Mouse (Mus musculus) lung, adult 2 months (tissue): Measurements from ENCODE around the gene Barx1. TPM values are rescaled to one million over a fixed set of nuclear protein-coding genes. Genes with fewer than 3 reads are reported as not detected.

ENCODE experiments used
- DNase-seq: peaks from one replicate; pipeline ENCODE4 v3.0.0; 2022
- H3K4me1 ChIP-seq: fragments of 200-500 bp; 2 replicates; pipeline ENCODE4 v1.6.1; 2011; ENCODE audit warnings: low read length; ENCODE audit not compliant: control insufficient read depth, insufficient read depth
- H3K4me3 ChIP-seq: fragments of 200-500 bp; replicated peaks from 2 replicates; pipeline ENCODE3; 2011; ENCODE audit warnings: low read depth, mild to moderate bottlenecking, control low read depth, low read length; ENCODE audit errors: extremely low read depth
- CTCF ChIP-seq: fragments of 200-500 bp; IDR thresholded peaks from 2 replicates; pipeline ENCODE4 v1.5.1; 2011; ENCODE audit warnings: mild to moderate bottlenecking, low read length, control low read depth; ENCODE audit not compliant: insufficient read depth
- POLR2A ChIP-seq: fragments of 200-500 bp; IDR thresholded peaks from 2 replicates; pipeline ENCODE4 v1.6.1; 2011; ENCODE audit warnings: low read depth, mild to moderate bottlenecking, control low read depth, low read length, borderline replicate concordance; ENCODE audit errors: extremely low read depth
- WGBS: fragments of 180-500 bp; shearing (Covaris S2); methylation state at CpG from one replicate; pipeline ENCODE4 v1.1.7; 2018; 5-methylcytosine and 5-hydroxymethylcytosine counted together
- polyA plus RNA-seq: library from polyadenylated mRNA; depleted of rRNA; stranded (reverse); fragments of >200 nt; gene quantifications from 2 replicates; pipeline ENCODE4 v1.2.3, GENCODE M21; 2012; rRNA removed

Gene Barx1
- 0.12 and 0.21 TPM in 2 replicates for polyA plus RNA-seq

DNA sequence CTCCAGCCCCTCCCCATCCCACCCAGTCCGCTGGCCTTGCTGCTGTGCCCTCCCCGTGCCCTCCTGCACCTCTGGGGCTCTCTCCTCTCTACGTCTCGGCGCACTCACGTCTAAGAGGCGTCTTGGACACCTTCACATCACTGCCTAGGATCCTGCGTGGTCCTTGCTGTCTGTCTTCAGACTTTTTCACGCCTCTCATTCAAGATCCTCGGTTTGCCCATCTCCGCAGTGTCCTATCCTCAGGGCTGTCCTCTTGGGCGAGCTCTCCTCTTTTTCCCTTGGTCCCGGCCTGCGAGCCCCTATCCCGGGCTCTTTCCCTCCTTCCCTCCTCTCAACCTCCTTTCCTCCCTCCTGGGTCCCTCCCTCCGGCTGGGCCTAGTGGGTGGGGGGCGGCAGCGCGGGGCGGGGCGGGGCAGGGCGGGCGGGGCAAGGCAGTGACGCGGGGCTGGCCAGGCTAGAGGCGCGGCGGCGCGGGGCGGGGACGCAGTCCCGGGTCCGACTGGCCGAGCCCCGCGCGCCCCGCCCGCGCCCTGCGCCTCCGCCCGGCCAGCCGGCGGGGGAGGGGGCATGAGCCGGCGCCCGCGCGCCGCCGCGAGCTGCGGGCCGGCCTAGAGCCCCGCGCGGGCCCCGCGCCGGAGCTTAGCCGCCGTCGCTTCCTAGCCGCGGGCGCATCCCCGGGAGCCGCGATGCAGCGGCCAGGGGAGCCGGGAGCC is at the start of gene Barx1:
Gene Barx1, plus strand, starts transcription at position 568 of the 713 bp plus-strand sequence.
- Histone ChIP-seq H3K4me1 (no peaks in the 10 kb centered on the region; the same call in 1 of the 2 replicates), H3K4me3 (no peak within 1 kb of the TSS)
- TF ChIP-seq CTCF (no peak), POLR2A (no peak)
- no peak for DNase-seq
- WGBS, result under 1% methylated on average over 56 of the region's 73 CpGs

DNA sequence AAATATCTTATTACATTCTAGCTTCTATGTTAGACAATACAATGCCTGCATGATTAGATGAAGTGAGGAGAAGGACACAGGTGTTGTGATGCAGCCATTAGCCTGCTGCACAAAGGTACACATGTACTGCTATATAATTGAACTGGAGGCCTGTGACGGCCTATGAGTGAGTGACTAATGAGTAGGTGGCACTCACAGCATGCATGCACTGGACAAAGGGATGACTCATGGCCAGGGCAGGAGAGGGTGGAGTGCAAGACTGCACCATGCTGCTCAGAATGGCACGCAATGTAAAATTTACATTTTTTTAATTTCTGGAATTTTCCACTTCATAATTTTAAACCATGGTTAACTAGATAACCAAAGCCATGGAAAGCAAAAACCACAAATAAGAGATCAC is 48.3 kb upstream of the Barx1 start:
- H3K4me3 ChIP-seq, result no peak overlapping the region
- DNase-seq, result no peak
- TF ChIP-seq CTCF, result no peak
- no peak for TF ChIP-seq POLR2A
- no peaks in the 10 kb centered on the region for H3K4me1 ChIP-seq
- 91% methylated on average over 2 of the region's 2 CpGs for WGBS

- H3K4me1 ChIP-seq, result no peaks in the 10 kb centered on the region
- TF ChIP-seq CTCF (no peak), POLR2A (no peak)
- H3K4me3 ChIP-seq, result no peak overlapping the region
- no peak for DNase-seq
Observed at GRCm38 (mm10) chr13:48617774-48618173, 45.0 kb upstream of the Barx1 start.

DNA sequence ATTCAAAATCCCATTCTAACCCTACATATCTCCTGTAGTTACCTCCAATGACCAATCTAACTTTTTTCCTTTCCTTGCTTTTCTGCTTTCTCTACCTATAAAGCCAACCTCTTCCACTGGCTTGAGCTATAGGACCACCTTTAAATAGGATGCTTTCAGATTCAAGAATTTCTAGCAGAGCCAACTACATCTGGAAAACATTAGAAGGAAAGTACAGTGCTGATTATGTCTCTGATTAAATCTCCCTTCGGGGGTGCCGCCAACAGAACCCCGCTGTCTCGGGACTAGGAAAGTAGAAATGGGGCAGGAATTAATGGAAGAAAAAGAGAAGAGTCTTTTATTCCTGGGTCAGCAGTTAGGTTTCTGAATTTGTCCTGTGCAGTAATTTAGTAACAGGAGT is 43.9 kb upstream of the Barx1 start:
- WGBS, result 86% methylated on average over 4 of the region's 4 CpGs
- H3K4me3 ChIP-seq, result no peak overlapping the region
- TF ChIP-seq POLR2A, result no peak
- no peak for TF ChIP-seq CTCF
- no peaks in the 10 kb centered on the region for H3K4me1 ChIP-seq
- DNase-seq, result no peak

DNA sequence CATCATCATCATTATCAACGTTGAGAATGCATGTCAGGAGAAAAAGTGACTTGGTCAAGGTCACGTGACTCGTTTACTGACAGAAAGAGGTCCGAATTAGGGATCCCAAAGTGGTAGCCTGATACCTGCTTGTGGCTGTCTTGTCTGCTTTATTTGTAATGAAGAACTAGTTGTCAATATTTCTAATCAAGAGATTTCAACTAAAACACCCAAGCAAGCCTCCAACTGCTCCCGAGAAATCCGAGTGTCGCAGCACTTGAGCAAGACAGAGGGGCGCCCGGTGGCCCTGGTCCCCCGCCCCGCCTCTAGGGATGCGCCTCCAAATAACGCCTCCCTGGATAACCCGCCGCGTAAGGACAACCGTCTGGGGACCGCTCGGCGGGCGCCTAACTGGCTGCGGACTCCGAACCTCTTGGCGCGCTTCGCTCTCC is 37.8 kb upstream of the Barx1 start:
- no peak for DNase-seq
- no peaks in the 10 kb centered on the region; the same call in none of the 2 replicates for H3K4me1 ChIP-seq
- WGBS, result 2% methylated on average over 26 of the region's 26 CpGs
- H3K4me3 ChIP-seq, result peak overlapping the region; percentile 81
- TF ChIP-seq POLR2A (no peak), CTCF (no peak)

GRCm38 (mm10) chr13:48625433-48626184 is 37.2 kb upstream of the Barx1 start, which contains the start of gene Ptpdc1:
Ptpdc1 (minus strand) TSS chr13:48625664.
- peak; percentile 97 for DNase-seq
- 0 out of 2 replicates have a peak, but pooled peaks have one; percentile 20 for TF ChIP-seq POLR2A
- TF ChIP-seq CTCF, result no peak
- WGBS, result under 1% methylated on average over 75 of the region's 76 CpGs
- Histone ChIP-seq H3K4me3 (peak within 1 kb of the TSS; percentile 81), H3K4me1 (no peaks in the 10 kb centered on the region; the same call in none of the 2 replicates)

GRCm38 (mm10) chr13:48631691-48632090 is 31.1 kb upstream of the Barx1 start:
- H3K4me3 ChIP-seq, result no peak overlapping the region
- WGBS, result 69% methylated on average over 5 of the region's 5 CpGs
- TF ChIP-seq POLR2A (no peak), CTCF (no peak)
- H3K4me1 ChIP-seq, result no peaks in the 10 kb centered on the region
- no peak for DNase-seq

DNA sequence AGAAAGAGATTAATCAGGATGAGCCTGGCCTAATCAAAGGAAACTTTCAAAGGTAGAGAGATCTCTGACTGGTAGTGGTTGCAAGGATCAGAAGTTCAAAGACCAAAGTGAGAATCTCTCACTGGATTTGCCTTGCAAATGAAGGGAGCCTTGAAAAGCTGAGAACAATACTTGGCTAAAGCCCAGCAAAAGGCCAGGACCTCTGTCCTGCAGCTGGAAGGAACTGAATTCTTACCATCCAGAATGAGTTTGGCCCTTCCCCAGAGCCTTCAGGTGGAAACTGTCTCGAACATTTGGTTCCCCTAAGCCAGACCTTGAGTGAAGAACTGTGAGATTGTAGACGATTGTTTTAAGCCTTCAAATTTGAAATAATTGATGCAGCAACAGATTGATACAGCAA is 25.1 kb upstream of the Barx1 start:
- Histone ChIP-seq H3K4me1 (no peaks in the 10 kb centered on the region), H3K4me3 (no peak overlapping the region)
- DNase-seq, result no peak
- TF ChIP-seq CTCF (no peak), POLR2A (no peak)
- 44% methylated on average over 2 of the region's 2 CpGs for WGBS

DNA sequence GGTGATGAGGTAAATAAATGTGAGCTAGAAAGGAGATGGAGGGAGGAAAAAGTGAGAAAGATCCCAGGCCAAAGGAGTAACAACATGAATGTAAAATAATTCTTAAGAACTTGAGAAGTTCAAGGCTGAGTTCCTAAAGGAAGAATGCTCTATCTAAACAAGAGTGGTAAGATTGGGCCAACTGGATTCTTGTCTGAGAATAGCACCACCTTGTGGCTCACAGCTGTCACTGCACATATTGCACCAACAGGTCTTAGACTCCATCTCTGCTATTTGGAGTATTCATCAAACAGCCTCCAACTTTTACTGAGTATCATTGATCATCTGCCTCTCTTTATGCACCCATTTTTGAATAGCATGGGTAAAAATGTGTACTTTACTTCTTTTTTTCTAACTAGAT is 23.2 kb upstream of the Barx1 start:
- no peak for DNase-seq
- Histone ChIP-seq H3K4me3 (no peak overlapping the region), H3K4me1 (no peaks in the 10 kb centered on the region)
- TF ChIP-seq POLR2A (no peak), CTCF (peak; percentile 66)

DNA sequence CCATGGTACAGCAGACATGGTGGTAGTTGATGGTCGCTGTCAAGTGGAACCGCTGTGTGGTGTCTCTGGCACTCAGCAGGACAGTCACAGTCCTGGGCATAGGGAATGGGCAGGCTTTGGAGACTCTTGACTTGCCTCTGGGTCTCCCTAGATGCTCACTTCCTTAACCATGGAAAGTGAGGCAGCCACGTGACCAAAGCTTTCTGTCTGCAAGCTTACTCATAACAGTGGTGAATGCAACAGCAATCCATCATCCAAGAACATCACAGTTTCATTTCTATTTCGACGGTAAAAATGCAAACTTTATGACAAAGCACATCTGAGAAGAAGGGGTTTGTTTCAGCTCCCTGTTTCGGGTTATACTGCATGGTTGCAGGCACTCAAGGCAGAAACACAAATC is 19.7 kb upstream of the Barx1 start:
- H3K4me3 ChIP-seq, result no peak overlapping the region
- 65% methylated on average over 6 of the region's 6 CpGs for WGBS
- no peak for DNase-seq
- TF ChIP-seq POLR2A (no peak), CTCF (no peak)
- no peaks in the 10 kb centered on the region for H3K4me1 ChIP-seq

GRCm38 (mm10) chr13:48643991-48644390 is 18.8 kb upstream of the Barx1 start:
- H3K4me3 ChIP-seq, result no peak overlapping the region
- DNase-seq, result no peak
- no peaks in the 10 kb centered on the region for H3K4me1 ChIP-seq
- WGBS, result 92% methylated on average over 3 of the region's 3 CpGs
- no peak for TF ChIP-seq CTCF
- TF ChIP-seq POLR2A, result no peak
